Mouse (Mus musculus) thymus, postnatal 14 days (tissue): Measurements from ENCODE around the gene Atp5mpl.
"Not testable (repeated sequence)": the region's sequence is repeated elsewhere in the genome, so short reads cannot be mapped to it uniquely, and the experiment has no call there.

Experiments used
- DNase-seq: peaks from one replicate; pipeline ENCODE4 v3.0.0; 2021

The Atp5mpl gene

GRCm38 (mm10) chr12:111945765-111946655 is 20.8 kb downstream of the Atp5mpl start:
- DNase-seq, result not testable (repeated sequence)

GRCm38 (mm10) chr12:111945115-111945514 is 21.7 kb downstream of the Atp5mpl start:
- no peak for DNase-seq

GRCm38 (mm10) chr12:111944065-111944987 is 22.5 kb downstream of the Atp5mpl start:
- not testable (repeated sequence) for DNase-seq

GRCm38 (mm10) chr12:111943421-111944064 is 23.2 kb downstream of the Atp5mpl start:
- DNase-seq, result no peak

GRCm38 (mm10) chr12:111938623-111939177 is 28.1 kb downstream of the Atp5mpl start:
- DNase-seq, result no peak

- no peak for DNase-seq
Measured at GRCm38 (mm10) chr12:111936706-111937550, 29.8 kb downstream of the Atp5mpl start.

GRCm38 (mm10) chr12:111933971-111934370 is 32.8 kb downstream of the Atp5mpl start:
- no peak for DNase-seq

- no peak for DNase-seq
Measured at GRCm38 (mm10) chr12:111933032-111933704, 33.6 kb downstream of the Atp5mpl start.

- no peak for DNase-seq
Measured at GRCm38 (mm10) chr12:111932513-111932912, 34.3 kb downstream of the Atp5mpl start.

- DNase-seq, result no peak
Measured at GRCm38 (mm10) chr12:111931411-111932025, 35.3 kb downstream of the Atp5mpl start.

GRCm38 (mm10) chr12:111928411-111928966 is 38.3 kb downstream of the Atp5mpl start:
- DNase-seq, result no peak

- DNase-seq, result no peak
Measured at GRCm38 (mm10) chr12:111927338-111927737, 39.4 kb downstream of the Atp5mpl start.

- no peak for DNase-seq
Measured at GRCm38 (mm10) chr12:111923117-111923516, 43.7 kb downstream of the Atp5mpl start.

GRCm38 (mm10) chr12:111920046-111920445 is 46.7 kb downstream of the Atp5mpl start:
- no peak for DNase-seq

GRCm38 (mm10) chr12:111916514-111917217 is 50.1 kb downstream of the Atp5mpl start:
- no peak for DNase-seq

- DNase-seq, result no peak
Measured at GRCm38 (mm10) chr12:111915781-111916180, 51.0 kb downstream of the Atp5mpl start.

GRCm38 (mm10) chr12:111914031-111914430 is 52.7 kb downstream of the Atp5mpl start:
- DNase-seq, result peak; percentile 61

GRCm38 (mm10) chr12:111912802-111913201 is 54.0 kb downstream of the Atp5mpl start:
- DNase-seq, result no peak

- DNase-seq, result no peak
Measured at GRCm38 (mm10) chr12:111911796-111912195, 55.0 kb downstream of the Atp5mpl start.
